Mouse (Mus musculus) CH12.LX (cell line): ENCODE results near the gene Zc3hav1. TPM values are rescaled to one million over a fixed set of nuclear protein-coding genes. Genes with fewer than 3 reads are reported as not detected.

Experiments
- DNase-seq: peaks from one replicate; pipeline ENCODE4 v3.0.0-alpha.2; 2013; ENCODE audit errors: extremely low read depth
- H3K27ac ChIP-seq: 2 replicates; pipeline ENCODE4 v1.5.1; 2012; ENCODE audit warnings: low read depth, mild to moderate bottlenecking, control low read depth, moderate library complexity; ENCODE audit not compliant: insufficient read depth
- H3K27me3 ChIP-seq: replicated peaks from 2 replicates; pipeline ENCODE3; 2012; ENCODE audit warnings: inconsistent platforms
- H3K36me3 ChIP-seq, 2 experiments: replicated peaks in 1 of 2; 2 replicates each; pipeline versions ENCODE3 to v1.6.1; 2012; ENCODE audit warnings: inconsistent platforms in 1 of 2, low read length in 1 of 2, mild to moderate bottlenecking in 1 of 2, mixed read lengths in 1 of 2, moderate library complexity in 1 of 2; ENCODE audit not compliant: control insufficient read depth in 1 of 2, insufficient read depth in 1 of 2
- H3K4me1 ChIP-seq, 2 experiments: 2 replicates each; pipeline ENCODE4 v1.6.1; 2012; ENCODE audit warnings: inconsistent platforms in 1 of 2, moderate library complexity in 1 of 2; ENCODE audit not compliant: insufficient read depth in 2 of 2, control insufficient read depth in 1 of 2
- H3K4me2 ChIP-seq: 2 replicates; pipeline ENCODE4 v1.6.1; 2012; ENCODE audit warnings: low read depth, mild to moderate bottlenecking, control low read depth; ENCODE audit not compliant: poor library complexity, insufficient read depth, severe bottlenecking
- H3K4me3 ChIP-seq, 3 experiments: fragments of 150-350 bp in 1 of 3; sonication (generic) in 1 of 3; replicated peaks in 1 of 3; 2 replicates each; pipeline versions ENCODE3 to v1.5.1; 2011 to 2012; ENCODE audit warnings: low read depth in 2 of 3, low read length in 2 of 3, mild to moderate bottlenecking in 2 of 3, moderate library complexity in 2 of 3, control low read depth in 1 of 3, improper control_type of control experiment in 1 of 3, inconsistent platforms in 1 of 3, mixed read lengths in 1 of 3; ENCODE audit not compliant: poor library complexity in 1 of 3
- H3K79me2 ChIP-seq: replicated peaks from 2 replicates; pipeline ENCODE4 v1.6.1; 2012; ENCODE audit warnings: mild to moderate bottlenecking, moderate library complexity; ENCODE audit not compliant: control insufficient read depth, poor library complexity, insufficient read depth, severe bottlenecking; ENCODE audit errors: extremely low read depth
- H3K9ac ChIP-seq: 2 replicates; pipeline ENCODE4 v1.6.1; 2012; ENCODE audit warnings: low read depth, mild to moderate bottlenecking, control low read depth, moderate library complexity; ENCODE audit not compliant: insufficient read depth
- H3K9me3 ChIP-seq: replicated peaks from 2 replicates; pipeline ENCODE3; 2012; ENCODE audit warnings: low read length, inconsistent platforms, mixed read lengths
- BHLHE40 ChIP-seq: IDR thresholded peaks from 2 replicates; pipeline ENCODE4 v1.6.1; 2011; ENCODE audit warnings: mild to moderate bottlenecking, low read depth, low read length, improper control_type of control experiment
- CHD1 ChIP-seq: IDR thresholded peaks from 2 replicates; pipeline ENCODE4 v1.6.1; 2012; ENCODE audit warnings: low read depth, low read length, improper control_type of control experiment, inconsistent platforms
- CTCF ChIP-seq, 2 experiments: IDR thresholded peaks in 1 of 2; conservative IDR thresholded peaks in 1 of 2; 2 replicates each; pipeline ENCODE4 v1.5.1; 2011 to 2012; ENCODE audit warnings: low read depth in 2 of 2, low read length in 2 of 2, improper control_type of control experiment in 1 of 2, inconsistent platforms in 1 of 2, mild to moderate bottlenecking in 1 of 2, moderate library complexity in 1 of 2
- ELF1 ChIP-seq: IDR thresholded peaks from 2 replicates; pipeline ENCODE4 v1.6.1; 2014; ENCODE audit warnings: low read depth, mild to moderate bottlenecking, inconsistent platforms, low read length, improper control_type of control experiment
- GABPA ChIP-seq: IDR thresholded peaks from 2 replicates; pipeline ENCODE4 v1.6.1; 2012; ENCODE audit warnings: low read depth, low read length, improper control_type of control experiment, inconsistent platforms; ENCODE audit not compliant: insufficient replicate concordance
- HCFC1 ChIP-seq: IDR thresholded peaks from 2 replicates; pipeline ENCODE4 v1.6.1; 2012; ENCODE audit warnings: low read depth, mild to moderate bottlenecking, inconsistent platforms, low read length, improper control_type of control experiment
- IRF4 ChIP-seq: IDR thresholded peaks from 2 replicates; pipeline ENCODE4 v1.6.1; 2014; ENCODE audit warnings: low read depth, mild to moderate bottlenecking, inconsistent platforms, low read length, improper control_type of control experiment
- JUN ChIP-seq: IDR thresholded peaks from 2 replicates; pipeline ENCODE4 v1.6.1; 2011; ENCODE audit warnings: low read depth, mild to moderate bottlenecking, low read length, improper control_type of control experiment, moderate library complexity; ENCODE audit not compliant: insufficient read depth
- JUND ChIP-seq: conservative IDR thresholded peaks from 2 replicates; pipeline ENCODE4 v1.6.1; 2011; ENCODE audit warnings: low read depth, low read length, improper control_type of control experiment
- MAFK ChIP-seq: IDR thresholded peaks from 2 replicates; pipeline ENCODE4 v1.6.1; 2011; ENCODE audit warnings: low read length, improper control_type of control experiment; ENCODE audit not compliant: insufficient replicate concordance
- MAX ChIP-seq: IDR thresholded peaks from 2 replicates; pipeline ENCODE4 v1.6.1; 2011; ENCODE audit warnings: low read length, improper control_type of control experiment
- MAZ ChIP-seq: IDR thresholded peaks from 2 replicates; pipeline ENCODE4 v1.6.1; 2012; ENCODE audit warnings: low read depth, mild to moderate bottlenecking, inconsistent platforms, low read length, improper control_type of control experiment, moderate library complexity
- MEF2A ChIP-seq: IDR thresholded peaks from 2 replicates; pipeline ENCODE4 v1.6.1; 2014; ENCODE audit warnings: low read depth, mild to moderate bottlenecking, inconsistent platforms, low read length, improper control_type of control experiment, borderline replicate concordance
- MXI1 ChIP-seq: IDR thresholded peaks from 2 replicates; pipeline ENCODE4 v1.6.1; 2011; ENCODE audit warnings: mild to moderate bottlenecking, low read depth, low read length, improper control_type of control experiment
- MYC ChIP-seq: IDR thresholded peaks from 2 replicates; pipeline ENCODE4 v1.6.1; 2011; ENCODE audit warnings: low read depth, mild to moderate bottlenecking, improper control_type of control experiment, low read length
- NELFE ChIP-seq: IDR thresholded peaks from 2 replicates; pipeline ENCODE4 v1.6.1; 2011; ENCODE audit warnings: low read depth, low read length, improper control_type of control experiment
- POLR2A ChIP-seq: IDR thresholded peaks from 2 replicates; pipeline ENCODE4 v1.6.1; 2011; ENCODE audit warnings: low read depth, mild to moderate bottlenecking, improper control_type of control experiment, low read length
- RAD21 ChIP-seq: IDR thresholded peaks from 2 replicates; pipeline ENCODE4 v1.6.1; 2011; ENCODE audit warnings: low read depth, mild to moderate bottlenecking, low read length, improper control_type of control experiment, moderate library complexity
- RCOR1 ChIP-seq: conservative IDR thresholded peaks from 2 replicates; pipeline ENCODE4 v1.6.1; 2012; ENCODE audit warnings: low read depth, mild to moderate bottlenecking, inconsistent platforms, low read length, improper control_type of control experiment
- SMC3 ChIP-seq: IDR thresholded peaks from 2 replicates; pipeline ENCODE4 v1.6.1; 2011; ENCODE audit warnings: low read depth, low read length, improper control_type of control experiment
- TBP ChIP-seq: conservative IDR thresholded peaks from 2 replicates; pipeline ENCODE4 v1.6.1; 2011; ENCODE audit warnings: low read depth, low read length, improper control_type of control experiment
- TCF12 ChIP-seq: IDR thresholded peaks from 2 replicates; pipeline ENCODE4 v1.6.1; 2014; ENCODE audit warnings: low read depth, mild to moderate bottlenecking, inconsistent platforms, low read length, improper control_type of control experiment
- UBTF ChIP-seq: IDR thresholded peaks from 2 replicates; pipeline ENCODE4 v1.6.1; 2012; ENCODE audit warnings: low read depth, mild to moderate bottlenecking, inconsistent platforms, low read length, improper control_type of control experiment, moderate library complexity
- ZC3H11A ChIP-seq: IDR thresholded peaks from 2 replicates; pipeline ENCODE4 v1.6.1; 2012; ENCODE audit warnings: low read depth, mild to moderate bottlenecking, inconsistent platforms, low read length, improper control_type of control experiment
- ZKSCAN1 ChIP-seq: IDR thresholded peaks from 2 replicates; pipeline ENCODE4 v1.6.1; 2012; ENCODE audit warnings: low read depth, inconsistent platforms, low read length, improper control_type of control experiment, borderline replicate concordance
- ZMIZ1 ChIP-seq: IDR thresholded peaks from 2 replicates; pipeline ENCODE4 v1.6.1; 2012; ENCODE audit warnings: low read depth, mild to moderate bottlenecking, inconsistent platforms, low read length, improper control_type of control experiment
- dilution Hi-C: fragments of 300-500 bp; cut with MboI; formaldehyde crosslinking; loops from 2 replicates; pipeline ENCODE4 v1.14.3; 2020; ENCODE audit warnings: low sequenced_read_pairs; ENCODE audit not compliant: extremely low pct_unique_long_range_greater_than_20kb, extremely low pct_ligation_motif_present
- in situ Hi-C: fragments of 300-500 bp; cut with MboI; formaldehyde crosslinking; loops from 3 replicates; pipeline ENCODE4 v1.14.3; 2019; ENCODE audit warnings: low sequenced_read_pairs, low pct_ligation_motif_present, low pct_unique_long_range_greater_than_20kb, mixed read lengths
- polyA plus RNA-seq: library from polyadenylated mRNA; unstranded; fragments of >175 nt; gene quantifications from 2 replicates; pipeline ENCODE4 v1.2.1, GENCODE M21; 2012; ENCODE audit warnings: low read depth; ENCODE audit not compliant: insufficient read length
- total RNA-seq, 2 experiments: library from RNA; depleted of rRNA; stranded (reverse); fragments of 300-350 nt in 1 of 2; fragments of >200 nt in 1 of 2; gene quantifications; 2 replicates each; pipeline ENCODE4 v1.2.3; 2012 to 2014

The Zc3hav1 gene
- total and polyA plus RNA-seq, 3 experiments = 49.8 to 68.7 (median 58.1) TPM

GRCm38 (mm10) chr6:38353811-38354722 is at the start of gene Zc3hav1 (continued):
- peak; percentile 95 for TF ChIP-seq ZMIZ1

- in situ Hi-C loops (no loop called here), dilution Hi-C loops (no loop called here)
- Histone ChIP-seq H3K9ac (no peak overlapping the region), H3K9me3 (no peaks in the 10 kb centered on the region), H3K4me1 (no peaks in the 10 kb centered on the region), H3K4me3 (no peak overlapping the region), H3K4me2 (no peak overlapping the region), H3K79me2 (no peaks in the 10 kb centered on the region), H3K27ac (no peak overlapping the region), H3K27me3 (no peaks in the 10 kb centered on the region), H3K36me3 (no peaks in the 10 kb centered on the region)
- 0 out of 2 replicates have a peak, but pooled peaks have one; percentile 29 for TF ChIP-seq JUND
- TF ChIP-seq CTCF (conservative IDR thresholded peaks at IDR 0.05 in 1 of 2, IDR thresholded peaks at IDR 0.05 in 1 of 2; ENCODE audit: low read depth in 2 of 2, low read length in 2 of 2) = peak; percentile 43 to 80; a peak in 3 of 4 replicates
- TF ChIP-seq TCF12 = no peak
- peak; percentile 60 for TF ChIP-seq SMC3
- TF ChIP-seq RAD21 = peak; percentile 74
- peak; percentile 70 for DNase-seq
Observed at GRCm38 (mm10) chr6:38389671-38390070, 35.3 kb upstream of the Zc3hav1 start.

GRCm38 (mm10) chr6:38381129-38381771 is 26.8 kb upstream of the Zc3hav1 start, which contains the start of gene Ttc26:
Gene Ttc26 (plus strand): TSS chr6:38381469.
- peak within 1 kb of the TSS; percentile 65 to 82 (median 68) for H3K4me3 ChIP-seq
- in situ Hi-C loops (no loop called here), dilution Hi-C loops (no loop called here)
- peak within 1 kb of the TSS; percentile 99 for H3K4me2 ChIP-seq
- no peak within 1 kb of the TSS for H3K27ac ChIP-seq
- peak within 1 kb of the TSS; percentile 99 for H3K9ac ChIP-seq
- no peaks in the 10 kb centered on the region for H3K36me3 ChIP-seq
- no peaks in the 10 kb centered on the region for H3K27me3 ChIP-seq
- peak; percentile 88 for DNase-seq
- peaks cover 0 to 13% of the 10 kb centered on the region in 2 experiments; a peak in 2 of 4 replicates for H3K4me1 ChIP-seq
- H3K9me3 ChIP-seq = no peaks in the 10 kb centered on the region
- H3K79me2 ChIP-seq = no peaks in the 10 kb centered on the region
- TF ChIP-seq JUN (no peak), SMC3 (no peak), RAD21 (no peak), ZC3H11A (no peak), UBTF (no peak), CTCF (conservative IDR thresholded peaks at IDR 0.05 in 1 of 2, IDR thresholded peaks at IDR 0.05 in 1 of 2; ENCODE audit: low read depth in 2 of 2, low read length in 2 of 2) (no peak), MXI1 (peak; percentile 93), ZKSCAN1 (no peak), ELF1 (peak; percentile 79), HCFC1 (peak; percentile 92), MAX (no peak), MYC (no peak), MEF2A (0 out of 2 replicates have a peak, but pooled peaks have one; percentile 15), ZMIZ1 (no peak), TBP (peak; percentile 84), NELFE (peak; percentile 70; the same call in 1 of the 2 replicates), MAFK (no peak), BHLHE40 (no peak), IRF4 (peak; percentile 44; the same call in 1 of the 2 replicates), MAZ (no peak), GABPA (no peak), CHD1 (no peak), RCOR1 (no peak), JUND (0 out of 2 replicates have a peak, but pooled peaks have one; percentile 48), POLR2A (peak; percentile 60)
